Mouse (Mus musculus) mouse embryonic stem cell (cell line): ENCODE data around the gene Tmem29.
"Not testable (repeated sequence)": the region's sequence is repeated elsewhere in the genome, so short reads cannot be mapped to it uniquely, and the experiment has no call there.

Experiments used
- in situ Hi-C, 2 experiments: fragments of 300-500 bp; cut with MboI; formaldehyde crosslinking; loops; 1 replicate in 1 of 2; 3 replicates in 1 of 2; pipeline ENCODE4 v1.14.3; 2019 to 2020; ENCODE audit warnings: low sequenced_read_pairs in 2 of 2, low pct_unique_long_range_greater_than_20kb in 1 of 2, mixed read lengths in 1 of 2; ENCODE audit not compliant: unreplicated experiment in 1 of 2

The Tmem29 gene

GRCm38 (mm10) chrX:150458766-150459350, at the start of gene Tmem29:
Gene Tmem29 (minus strand): TSS chrX:150459154.
- in situ Hi-C loops: loop anchor here in 1 of 2 experiments (25.0 kb wide), 1 partner anchor 322 kb away; no protein-coding TSS in a partner anchor

- in situ Hi-C loops: loop anchor here (25.0 kb wide), 3 partner anchors 154 to 604 kb away; partner anchors contain the start of gene Tro (in 1 of the 2)
Observed at GRCm38 (mm10) chrX:150508696-150509095, 49.7 kb upstream of the Tmem29 start.

DNA sequence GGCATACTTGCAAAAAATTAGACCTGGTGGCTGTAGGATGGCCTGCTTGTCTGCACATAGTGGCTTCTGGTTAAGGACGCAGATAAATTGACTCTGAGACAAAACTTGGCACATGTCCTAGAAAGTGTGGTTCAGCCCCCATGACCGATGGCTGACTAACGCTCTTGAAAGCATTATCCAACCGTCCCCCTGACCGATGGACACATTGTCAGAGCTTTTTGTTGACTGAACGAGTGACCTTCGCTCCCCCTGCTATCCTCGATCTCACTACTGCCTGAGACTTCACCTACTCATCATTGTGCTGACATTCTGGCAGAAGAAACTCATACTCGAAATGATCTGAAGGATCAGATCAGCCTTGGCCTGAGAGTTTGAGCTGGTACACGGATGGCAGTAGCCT, 28.9 kb upstream of the Tmem29 start:
- in situ Hi-C loops: not testable (repeated sequence)

DNA sequence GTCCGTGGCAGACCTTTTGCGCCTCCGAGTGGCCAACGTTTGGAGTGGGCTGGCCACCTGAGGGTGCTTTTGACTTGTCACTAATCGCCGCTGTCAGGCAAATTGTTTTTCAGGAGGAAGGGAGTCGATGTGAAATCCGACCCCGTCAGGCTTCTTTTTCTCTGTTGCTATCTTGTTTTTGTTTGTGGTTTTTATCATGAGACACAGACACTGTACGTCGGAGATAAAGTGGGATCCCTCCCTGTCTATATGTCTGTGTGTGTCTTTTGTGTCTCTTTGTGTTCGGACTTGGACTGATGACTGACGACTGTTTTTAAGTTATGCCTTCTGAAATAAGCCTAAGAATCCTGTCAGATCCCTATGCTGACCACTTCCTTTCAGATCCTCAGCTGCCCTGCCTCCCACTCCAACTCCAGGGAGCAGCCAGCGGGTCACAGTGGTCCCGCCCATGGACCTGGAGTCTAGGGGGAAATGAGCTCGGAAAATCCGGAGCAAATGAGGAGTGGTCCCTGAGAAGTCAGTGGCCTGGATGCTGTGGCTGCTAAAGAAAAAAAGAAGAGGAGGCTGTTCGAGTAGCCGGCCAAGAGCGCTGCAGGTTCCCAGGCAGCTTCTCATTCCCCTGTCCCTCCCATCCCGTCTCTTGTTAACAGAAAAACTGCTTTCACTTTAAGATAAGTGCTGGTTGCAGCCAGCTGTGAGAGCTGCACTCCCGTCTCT, 27.5 kb upstream of the Tmem29 start:
- in situ Hi-C loops: not testable (repeated sequence)

GRCm38 (mm10) chrX:150477854-150478780, 19.2 kb upstream of the Tmem29 start:
- in situ Hi-C loops: no loop called here

GRCm38 (mm10) chrX:150471416-150471815, 12.5 kb upstream of the Tmem29 start:
- in situ Hi-C loops: loop anchor here in 1 of 2 experiments (25.0 kb wide), 1 partner anchor 334 kb away; no protein-coding TSS in a partner anchor

DNA sequence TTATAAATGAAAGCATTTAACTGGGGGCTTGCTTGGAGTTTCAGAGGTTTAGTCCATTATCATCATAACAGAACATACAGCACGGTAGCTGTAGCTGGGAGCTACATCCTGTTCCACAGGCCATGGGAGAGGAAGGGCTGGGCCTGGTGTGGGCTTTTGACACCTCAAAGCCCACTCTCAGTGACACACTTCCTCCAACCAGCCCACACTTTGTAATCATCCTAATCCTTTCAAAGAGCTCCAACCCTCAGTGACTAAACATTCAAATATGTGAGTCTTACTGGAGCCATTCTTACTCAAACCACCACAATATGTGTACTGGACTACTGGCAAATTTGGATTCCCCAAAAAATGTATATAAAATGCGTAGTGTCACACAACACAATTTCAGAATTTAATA, 9.3 kb upstream of the Tmem29 start:
- in situ Hi-C loops: loop anchor here in 1 of 2 experiments (25.0 kb wide), 1 partner anchor 331 kb away; no protein-coding TSS in a partner anchor

DNA sequence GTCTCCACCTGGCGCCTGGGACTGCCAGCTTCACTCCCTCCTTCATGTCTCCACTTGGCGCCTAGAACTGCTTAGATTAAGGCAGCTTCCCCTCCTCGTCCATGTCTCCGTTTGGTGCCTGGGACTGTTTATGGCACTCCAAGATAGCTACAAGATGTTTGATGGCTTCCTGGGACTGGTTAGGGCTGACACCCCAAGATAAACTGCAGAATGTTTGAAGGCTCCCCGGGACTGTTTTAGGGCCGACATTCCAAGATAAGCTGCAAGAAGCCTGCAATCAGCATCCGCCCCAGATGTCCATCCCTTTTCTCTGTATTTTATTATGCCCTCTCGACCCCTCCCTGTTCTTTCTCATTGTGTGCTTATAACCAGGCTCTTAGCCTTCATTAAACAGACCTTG, 7.9 kb upstream of the Tmem29 start:
- in situ Hi-C loops: loop anchor here in 1 of 2 experiments (25.0 kb wide), 1 partner anchor 330 kb away; no protein-coding TSS in a partner anchor

DNA sequence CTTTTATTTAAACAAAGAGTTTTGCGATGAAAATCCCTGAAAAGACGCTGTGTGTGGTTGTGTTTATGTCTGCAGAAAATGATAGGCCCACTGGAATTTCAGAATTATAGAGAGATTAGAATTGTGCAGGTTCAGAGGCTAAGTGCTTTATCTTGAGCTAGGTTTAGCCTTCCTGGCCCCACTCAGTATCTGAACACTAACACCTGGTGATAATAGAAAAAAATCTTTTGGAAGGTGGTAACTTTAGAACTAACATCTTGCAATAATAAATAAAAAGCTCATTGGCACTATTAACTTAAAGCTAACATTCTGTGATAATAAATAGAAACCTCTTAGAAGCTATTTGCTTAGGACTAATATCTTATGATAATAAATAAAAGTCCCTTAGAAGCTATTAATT, 1.2 kb upstream of the Tmem29 start:
- in situ Hi-C loops: loop anchor here in 1 of 2 experiments (25.0 kb wide), 1 partner anchor 323 kb away; no protein-coding TSS in a partner anchor

GRCm38 (mm10) chrX:150459411-150459927, 515 bp upstream of the Tmem29 start:
- in situ Hi-C loops: loop anchor here in 1 of 2 experiments (25.0 kb wide), 1 partner anchor 322 kb away; no protein-coding TSS in a partner anchor

GRCm38 (mm10) chrX:150458136-150458535, 818 bp downstream of the Tmem29 start:
- in situ Hi-C loops: loop anchor here in 1 of 2 experiments (25.0 kb wide), 1 partner anchor 321 kb away; no protein-coding TSS in a partner anchor

DNA sequence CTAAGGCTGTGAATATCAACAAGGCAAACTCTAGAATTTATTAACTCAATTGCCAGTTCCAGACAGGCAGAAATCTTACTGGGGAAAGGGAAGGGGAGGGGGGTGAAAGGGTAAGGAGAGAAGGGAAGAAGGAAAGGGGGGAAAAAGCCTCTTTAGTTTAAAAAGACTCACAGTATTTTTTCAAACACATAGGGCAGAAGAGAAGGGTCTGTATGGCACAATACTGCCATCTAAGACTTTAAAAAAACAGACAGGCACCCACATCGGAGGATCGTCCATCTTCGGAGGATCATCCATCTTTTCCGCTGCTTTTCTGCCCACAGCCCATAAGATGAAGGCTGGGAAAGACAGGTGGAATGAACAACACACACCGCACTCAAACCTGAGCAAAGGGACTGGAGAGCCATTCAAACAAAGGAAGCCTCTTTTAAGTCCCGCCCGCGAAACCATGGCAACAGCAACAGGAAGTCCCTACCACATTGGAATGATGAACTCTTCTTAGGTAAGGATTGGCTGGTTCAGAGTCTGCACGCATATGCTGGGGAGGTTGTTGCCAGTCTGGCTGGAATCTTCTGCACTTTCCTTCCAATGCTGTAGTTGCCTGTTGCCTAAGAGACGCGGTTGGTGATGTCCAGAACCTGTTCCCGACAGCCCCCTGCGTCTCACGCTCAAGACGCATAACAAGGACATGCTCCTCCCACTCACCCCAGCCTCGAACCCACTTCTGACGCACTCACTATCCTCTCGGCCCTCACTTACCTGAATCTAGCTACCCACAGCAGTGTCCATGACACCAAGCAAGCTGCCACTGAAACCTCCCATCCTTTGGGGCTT, 18.2 kb downstream of the Tmem29 start:
- in situ Hi-C loops: no loop called here

- in situ Hi-C loops: no loop called here
Observed at GRCm38 (mm10) chrX:150436373-150436772, 22.6 kb downstream of the Tmem29 start.

- in situ Hi-C loops: no loop called here
Observed at GRCm38 (mm10) chrX:150435367-150435766, 23.6 kb downstream of the Tmem29 start.

- in situ Hi-C loops: no loop called here
Observed at GRCm38 (mm10) chrX:150413505-150413904, 45.4 kb downstream of the Tmem29 start.
